Mouse (Mus musculus): ENCODE results near the gene Npy5r.

Npy5r gene

DNA sequence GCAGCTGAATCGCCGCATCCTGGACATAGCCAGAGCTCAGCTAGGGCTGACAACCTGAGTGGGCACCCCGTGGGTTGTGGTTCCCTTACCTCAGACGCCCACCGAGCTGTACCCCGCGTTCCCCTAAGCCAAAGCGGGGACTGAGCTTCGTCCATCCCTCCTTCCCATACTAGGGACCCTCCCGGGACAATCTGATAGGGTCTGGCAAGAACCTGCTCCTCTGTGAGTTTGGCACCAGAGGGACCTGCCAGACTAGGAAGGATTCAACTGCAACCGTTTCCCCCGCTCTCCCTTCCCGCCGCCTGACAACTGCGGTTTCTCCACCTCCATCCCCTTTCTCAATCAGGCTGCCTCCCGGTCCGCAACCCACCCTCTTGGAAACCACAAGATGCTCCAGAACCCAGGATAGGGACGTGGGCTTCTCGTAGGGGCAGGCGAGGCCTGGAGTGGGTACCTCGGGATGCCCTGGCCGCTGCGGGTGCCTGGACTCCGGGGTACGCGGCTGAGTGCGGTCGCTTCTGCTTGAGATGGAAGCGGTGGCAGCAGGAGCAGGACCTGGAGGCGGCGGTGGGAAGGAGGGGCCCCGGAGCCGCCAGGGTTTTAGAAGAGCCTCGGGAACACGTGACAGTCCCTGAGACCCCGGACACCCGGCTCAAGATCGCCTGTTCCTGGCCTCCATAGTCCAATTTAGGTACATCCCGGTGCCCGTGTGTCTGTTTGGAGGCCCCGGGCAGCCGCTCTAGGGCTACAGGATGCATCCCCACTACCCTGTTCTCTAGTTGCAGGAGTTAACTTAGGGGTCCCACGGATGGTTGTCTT lies at the start of gene Npy5r:
Gene Npy5r (minus strand): TSS at position 618 of the 819 bp plus-strand sequence.
- no peak for DNase-seq (ENCODE audit: low read depth, low spot score)

DNA sequence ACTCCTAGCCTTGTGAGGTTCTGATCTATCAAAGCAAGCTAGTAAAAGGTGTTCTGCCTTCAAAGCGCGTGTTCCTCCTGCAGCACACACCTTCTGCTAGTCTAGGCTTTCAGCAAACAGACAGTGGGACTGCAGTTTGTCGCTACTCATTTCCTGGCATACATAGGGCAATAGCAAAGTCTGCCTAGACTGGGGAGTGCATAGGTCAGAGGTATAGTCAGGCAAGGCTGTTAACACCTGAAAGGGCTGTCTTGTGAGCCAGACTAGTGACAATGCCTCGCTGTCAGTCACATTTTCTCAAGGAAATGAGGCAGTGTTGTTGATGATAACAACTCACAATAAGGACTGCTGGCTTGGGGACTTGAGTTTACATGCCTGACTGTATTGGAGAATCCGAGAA lies 44.0 kb upstream of the Npy5r start:
- no peak for DNase-seq (ENCODE audit: low read depth, low spot score)

DNA sequence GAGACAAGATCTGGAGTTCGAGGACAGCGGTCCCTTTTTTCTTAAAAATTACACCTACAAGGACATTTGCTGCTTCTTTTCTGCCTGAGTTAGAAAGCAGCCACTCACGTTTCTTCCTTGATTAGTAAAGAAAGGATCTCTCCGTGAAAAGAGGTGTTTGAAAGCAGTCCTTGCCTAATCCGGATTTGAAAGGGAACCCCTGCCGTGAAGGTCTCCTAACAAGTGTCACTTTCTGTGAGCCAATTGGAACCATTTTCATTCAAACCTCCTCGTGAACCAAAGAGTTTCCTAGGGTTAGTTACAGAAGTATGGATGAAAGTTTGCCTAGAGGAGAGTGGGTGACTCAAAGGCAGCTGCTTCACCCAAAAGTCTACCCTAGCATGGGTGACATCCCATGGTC lies 41.5 kb upstream of the Npy5r start:
- no peak for DNase-seq (ENCODE audit: low read depth, low spot score)

DNA sequence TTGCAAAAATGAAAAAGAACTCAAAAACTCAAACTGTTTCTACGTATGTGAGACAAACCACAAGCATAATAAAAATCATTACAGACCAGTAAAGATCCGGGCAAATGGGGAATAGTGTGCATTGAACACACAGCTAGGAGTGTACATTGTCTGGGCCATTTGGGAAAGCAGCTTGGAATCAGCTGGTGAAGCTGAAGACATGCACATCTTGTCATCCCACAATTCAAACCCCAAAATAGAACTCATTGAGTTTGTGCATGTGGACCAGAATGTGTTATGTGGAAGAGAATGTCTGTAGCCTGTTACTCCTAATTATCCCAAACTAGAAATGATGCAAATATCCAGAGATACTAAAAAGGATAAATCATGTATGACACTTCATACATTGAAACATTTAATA lies 34.9 kb upstream of the Npy5r start:
- DNase-seq (ENCODE audit: low read depth, low spot score): no peak

DNA sequence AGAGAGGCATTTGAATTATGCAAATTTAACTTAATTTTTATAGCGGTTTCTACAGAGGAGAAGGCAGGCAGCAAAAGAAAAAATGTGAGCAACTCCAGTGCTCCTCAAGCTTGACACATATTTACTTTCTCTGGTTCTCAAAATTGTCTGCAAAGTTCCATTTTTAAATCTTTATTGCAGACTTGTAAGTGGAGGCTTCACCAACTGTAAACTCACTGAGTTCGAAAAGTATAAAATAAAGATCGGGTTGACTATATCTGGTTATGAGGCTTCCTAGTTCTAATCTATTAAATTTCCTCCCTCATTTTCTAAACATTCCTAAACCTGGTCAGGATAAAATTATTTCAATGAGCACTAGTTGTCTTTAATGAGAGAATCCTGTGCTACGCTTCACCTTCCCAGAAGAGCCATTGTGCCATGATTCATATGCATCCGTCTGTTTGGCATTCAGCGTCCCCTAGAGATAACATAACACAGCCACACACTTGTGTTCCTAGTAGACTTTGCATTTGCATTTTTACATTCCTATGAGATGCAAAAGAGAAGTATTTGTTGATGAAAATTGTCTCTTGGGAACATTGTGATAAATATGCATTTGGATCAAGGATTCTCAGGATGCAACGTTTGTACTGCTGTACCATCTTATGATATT lies 26.5 kb upstream of the Npy5r start:
- no peak for DNase-seq (ENCODE audit: low read depth, low spot score)

DNA sequence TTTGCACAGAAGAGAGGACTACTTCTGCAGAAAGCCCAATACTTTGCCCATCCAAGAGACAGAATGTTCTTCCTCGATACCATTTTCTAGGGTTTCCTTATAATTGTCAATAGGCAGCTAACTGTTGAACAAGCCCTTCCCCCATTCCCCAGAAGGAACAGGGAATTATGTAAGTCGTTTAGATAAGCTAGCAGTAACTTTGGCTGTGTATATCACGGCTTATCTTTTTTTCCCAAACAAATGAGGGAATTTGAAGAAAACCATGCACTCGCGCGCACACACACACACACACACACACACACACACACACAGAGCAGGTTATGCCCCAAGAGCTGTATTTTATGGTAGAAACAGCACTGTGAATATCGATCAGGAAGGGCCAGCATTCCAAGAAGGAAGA lies 10.9 kb upstream of the Npy5r start:
- no peak for DNase-seq (ENCODE audit: low read depth, low spot score)

DNA sequence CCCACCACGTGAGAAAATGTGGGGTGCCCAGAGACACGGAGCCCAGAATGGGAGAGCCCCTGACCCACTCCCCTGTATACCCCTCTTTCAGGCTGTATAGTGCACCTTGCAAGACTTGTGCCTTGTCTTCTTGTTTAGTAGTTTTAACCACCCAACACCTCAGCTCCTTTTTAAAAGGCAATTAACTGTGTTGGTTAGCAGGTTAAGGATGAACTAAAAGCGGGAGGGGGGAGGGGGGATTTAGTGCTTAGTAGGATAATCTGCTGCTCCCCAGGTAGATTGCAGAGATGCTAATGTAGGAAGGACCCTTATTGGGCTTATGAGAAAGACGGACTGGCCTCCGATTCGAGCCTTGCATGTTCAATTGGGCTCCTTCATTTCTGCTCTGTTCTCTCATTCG lies 10.1 kb upstream of the Npy5r start:
- no peak for DNase-seq (ENCODE audit: low read depth, low spot score)

DNA sequence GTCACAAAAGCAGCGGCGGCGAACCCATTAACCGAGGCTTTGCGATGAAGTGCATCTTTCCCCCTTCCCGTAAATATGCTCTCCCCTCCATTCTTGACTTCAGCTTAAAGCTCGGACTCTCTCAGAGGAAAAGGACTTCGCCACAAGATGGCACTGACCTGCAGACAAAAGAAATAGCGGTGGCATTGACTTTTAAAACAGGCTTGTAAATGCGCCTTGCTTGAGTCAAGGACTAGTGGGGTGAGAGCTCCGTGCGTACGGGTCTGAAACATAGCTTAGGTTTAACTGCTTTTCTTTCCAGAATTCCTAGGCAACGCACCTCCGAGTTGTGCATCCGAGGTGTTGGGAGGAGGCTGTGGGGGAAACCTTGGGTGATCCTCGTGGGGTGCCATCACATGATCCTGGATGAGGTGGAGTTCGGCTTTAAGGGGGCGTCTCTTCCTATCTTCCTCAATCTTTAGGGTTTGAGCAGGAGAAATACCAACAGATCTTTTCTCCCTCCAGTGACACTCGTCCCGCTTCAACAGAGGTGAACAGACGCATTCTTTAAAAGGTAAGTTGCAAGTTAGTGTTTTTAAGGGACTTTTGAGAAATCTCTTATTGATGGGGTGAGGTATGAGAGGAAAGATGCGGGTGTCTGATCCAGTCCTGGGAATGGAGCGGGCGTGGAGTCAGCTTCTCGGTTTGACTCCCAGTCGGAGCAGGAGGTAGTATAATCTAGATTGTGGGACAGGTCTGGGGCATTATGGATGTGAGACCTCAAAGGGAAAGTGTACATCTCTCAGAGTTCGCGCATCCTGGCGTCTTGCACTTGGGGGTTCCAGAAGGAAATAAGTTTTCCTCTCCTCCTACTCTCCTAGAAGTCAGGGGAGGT lies 9.3 kb upstream of the Npy5r start, which contains the start of gene Npy1r:
Gene Npy1r (plus strand): TSS at position 223 of the 874 bp plus-strand sequence.
- no peak for DNase-seq (ENCODE audit: low read depth, low spot score)

DNA sequence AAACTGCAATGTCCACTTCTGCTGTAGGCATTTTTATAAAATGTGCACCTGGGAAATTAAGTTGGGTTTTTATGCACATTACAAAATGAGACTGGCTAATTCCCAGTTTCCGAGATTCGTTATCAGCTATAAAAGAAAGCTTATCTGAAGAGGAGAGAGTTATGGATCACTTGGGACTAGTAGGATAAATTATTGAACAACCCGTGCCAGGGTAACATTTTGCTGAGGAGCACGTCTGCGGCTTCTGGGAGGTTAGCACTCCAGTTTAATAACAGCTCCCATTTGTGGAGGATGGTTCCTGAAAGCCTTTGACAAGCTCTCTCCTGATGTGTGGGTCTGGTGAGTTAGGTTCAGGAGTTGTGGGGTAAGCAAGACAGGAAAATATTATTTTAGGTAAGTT lies 2.5 kb upstream of the Npy5r start:
- DNase-seq (ENCODE audit: low read depth, low spot score): no peak

DNA sequence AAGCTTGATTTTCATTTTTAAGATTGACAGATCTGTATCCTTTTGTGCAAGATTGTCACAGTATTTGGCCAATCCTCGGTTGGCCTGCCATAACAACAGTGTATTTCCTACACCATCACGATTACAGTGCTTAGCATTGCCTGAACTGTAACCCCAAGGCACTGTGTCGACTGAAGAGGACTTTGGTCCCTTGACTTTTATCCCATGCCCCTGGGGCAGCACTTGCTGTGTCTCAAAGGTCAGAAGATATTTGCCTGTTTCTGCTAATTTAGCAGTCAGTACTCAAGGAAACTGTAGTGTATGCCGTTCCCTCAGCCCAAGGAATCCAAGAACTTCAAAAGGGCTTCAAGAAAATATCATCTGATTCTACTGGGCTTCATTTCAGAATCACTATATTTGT lies 871 bp upstream of the Npy5r start:
- no peak for DNase-seq (ENCODE audit: low read depth, low spot score)

DNA sequence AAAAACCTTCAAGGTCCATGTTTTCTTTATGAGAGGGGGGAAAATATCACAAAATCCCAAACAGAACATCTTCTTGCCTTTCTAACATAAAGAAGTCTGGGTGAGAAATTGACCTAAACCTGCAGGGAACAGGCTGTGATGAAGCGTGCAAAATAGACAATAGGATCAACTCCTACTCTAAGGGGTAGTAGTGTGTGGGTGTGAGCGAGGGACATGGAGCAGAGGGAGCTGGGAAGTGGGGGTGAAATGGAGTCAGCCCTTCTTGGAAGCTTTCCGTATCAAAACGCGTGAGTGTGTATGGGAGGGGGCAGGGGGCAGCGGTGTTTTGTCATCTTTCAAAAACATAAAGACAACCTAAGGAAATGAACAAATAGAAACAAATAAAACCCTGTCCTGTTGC lies 467 bp upstream of the Npy5r start:
- DNase-seq (ENCODE audit: low read depth, low spot score): no peak

DNA sequence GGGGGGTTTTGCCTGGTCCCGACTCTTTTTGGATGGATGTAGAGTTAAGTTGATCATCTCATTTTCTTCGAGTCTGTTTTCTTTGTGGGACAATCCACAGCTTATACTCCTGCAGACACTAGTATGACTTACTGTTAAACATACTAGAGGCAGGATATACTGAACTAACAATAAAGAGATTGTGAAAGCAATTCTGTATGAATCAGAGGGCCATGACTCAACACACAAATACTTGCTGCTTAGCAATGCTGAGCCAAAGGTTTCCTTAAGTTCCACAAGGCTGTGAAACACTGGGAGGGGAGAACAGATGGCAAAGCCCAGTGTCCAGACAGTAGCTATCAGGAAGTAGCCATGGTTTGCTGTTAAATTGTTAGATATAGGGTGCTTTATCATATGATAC lies 6.7 kb downstream of the Npy5r start:
- no peak for DNase-seq (ENCODE audit: low read depth, low spot score)

DNA sequence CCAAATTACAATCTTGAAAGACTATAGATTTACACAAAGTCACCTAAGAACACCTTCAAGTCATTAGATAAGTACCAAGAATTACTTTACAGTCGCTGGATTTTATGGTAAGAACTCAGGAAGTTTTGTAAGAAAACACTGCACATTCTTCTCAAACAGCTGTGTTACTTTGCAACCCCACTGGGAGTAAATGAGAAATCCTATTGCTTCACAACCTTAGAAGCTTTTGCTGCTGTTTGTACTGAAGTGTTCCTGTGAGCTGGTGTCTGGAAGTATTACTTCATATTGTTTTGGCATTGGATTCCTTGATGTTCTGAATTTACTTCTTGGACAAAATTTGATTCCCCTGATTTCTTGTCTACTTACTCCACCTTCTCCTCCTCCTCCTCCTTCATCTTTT lies 57.2 kb downstream of the Npy5r start:
- DNase-seq (ENCODE audit: low read depth, low spot score): no peak
